ENCODE assay signal across 8 mouse cellular contexts in genomic region chr1:194938715-194939114, GRCm38 (mm10). TPM values are rescaled to one million over a fixed set of nuclear protein-coding genes. Genes with fewer than 3 reads are reported as not detected.
A peak's percentile ranks its signal among the peaks of the same experiment; 100 is the strongest.
DNase-seq lines count a peak whose midpoint lies in the region; ATAC-seq and TF ChIP-seq lines count a peak whose summit lies in the region.

Gene Cd34, plus strand, starts transcription at chr1:194938819.

- H3K79me2 ChIP-seq in myocyte (ENCODE audit: control insufficient read depth, insufficient read depth): no peaks in the 10 kb centered on the region

- WGBS in embryonic facial prominence, embryonic 15.5 days: under 1% methylated on average over 26 of the region's 26 CpGs
- WGBS in heart, embryonic 14.5 days: 2% methylated on average over 24 of the region's 26 CpGs
- WGBS in liver, embryonic 13.5 days (ENCODE audit: insufficient replicate concordance): under 1% methylated on average over 26 of the region's 26 CpGs

- H3K27ac ChIP-seq in embryonic facial prominence, embryonic 15.5 days (replicated peaks): peak within 1 kb of the TSS; percentile 35
- H3K27ac ChIP-seq in heart, embryonic 14.5 days (replicated peaks in 1 of 2; ENCODE audit: control insufficient read depth in 1 of 2, insufficient read depth in 1 of 2, low read depth in 2 of 2, low read length in 2 of 2): peak within 1 kb of the TSS; percentile 45 to 79
- no peak within 1 kb of the TSS for H3K27ac ChIP-seq in liver, embryonic 13.5 days

- peak within 1 kb of the TSS; percentile 42; the same call in 1 of the 2 replicates for H3K9ac ChIP-seq in embryonic facial prominence, embryonic 15.5 days
- peak within 1 kb of the TSS; percentile 77 for H3K9ac ChIP-seq in heart, embryonic 14.5 days (ENCODE audit: low read length)
- peak within 1 kb of the TSS; percentile 47 for H3K9ac ChIP-seq in liver, embryonic 13.5 days

- no peak within 1 kb of the TSS for H3ac ChIP-seq in myocyte (ENCODE audit: control insufficient read depth, insufficient read length)

- no peak for DNase-seq in frontal cortex, postnatal 14 days (ENCODE audit: low spot score in 2 of 2)
- DNase-seq in kidney, postnatal 10 days: peak; percentile 79
- DNase-seq in liver, embryonic 13.5 days: no peak
- peak; percentile 74 to 76 for DNase-seq in urinary bladder, postnatal 4 days (ENCODE audit: low spot score in 2 of 2)

- TF ChIP-seq POLR2A in myocyte (IDR thresholded peaks at IDR 0.05; ENCODE audit: insufficient read length, low read depth): no peak

- peak within 1 kb of the TSS; percentile 69 for H3K4me2 ChIP-seq in embryonic facial prominence, embryonic 15.5 days (replicated peaks)
- H3K4me2 ChIP-seq in heart, embryonic 14.5 days (ENCODE audit: low read length): peak within 1 kb of the TSS; percentile 83
- H3K4me2 ChIP-seq in liver, embryonic 13.5 days: peak within 1 kb of the TSS; percentile 51
- peak within 1 kb of the TSS; percentile 68 for H3K4me2 ChIP-seq in myocyte (ENCODE audit: low read depth)

- 0 out of 2 replicates have a peak, but pooled peaks cover 10% of the 10 kb centered on the region for H3K4me1 ChIP-seq in embryonic facial prominence, embryonic 15.5 days
- H3K4me1 ChIP-seq in heart, embryonic 14.5 days (ENCODE audit: control insufficient read depth in 2 of 2, insufficient read depth in 2 of 2, low read length in 2 of 2): no peaks in the 10 kb centered on the region; a peak in 2 of 4 replicates
- peaks cover 3% of the 10 kb centered on the region for H3K4me1 ChIP-seq in liver, embryonic 13.5 days (replicated peaks)

- H3K36me3 ChIP-seq in embryonic facial prominence, embryonic 15.5 days: no peaks in the 10 kb centered on the region
- H3K36me3 ChIP-seq in heart, embryonic 14.5 days (ENCODE audit: control insufficient read depth, insufficient read depth, low read length): no peaks in the 10 kb centered on the region
- no peaks in the 10 kb centered on the region for H3K36me3 ChIP-seq in liver, embryonic 13.5 days
- H3K36me3 ChIP-seq in myocyte (ENCODE audit: control insufficient read depth, insufficient read depth): no peaks in the 10 kb centered on the region

- no peaks in the 10 kb centered on the region for H3K9me3 ChIP-seq in embryonic facial prominence, embryonic 15.5 days (replicated peaks)
- H3K9me3 ChIP-seq in heart, embryonic 14.5 days (ENCODE audit: control insufficient read depth, low read length): no peaks in the 10 kb centered on the region
- H3K9me3 ChIP-seq in liver, embryonic 13.5 days (replicated peaks): no peaks in the 10 kb centered on the region

- peak; percentile 75 for ATAC-seq in frontal cortex, adult (ENCODE audit: low TSS enrichment)
- ATAC-seq in embryonic facial prominence, embryonic 15.5 days (ENCODE audit: insufficient number of reproducible peaks, low FRiP score, low TSS enrichment, low read depth): peak; percentile 87
- peak; percentile 85 for ATAC-seq in heart, embryonic 14.5 days (ENCODE audit: insufficient number of reproducible peaks, insufficient read depth, low FRiP score, low read depth)
- ATAC-seq in liver, embryonic 13.5 days (ENCODE audit: low read depth): peak; percentile 64

- H3K27me3 ChIP-seq in embryonic facial prominence, embryonic 15.5 days: no peaks in the 10 kb centered on the region; the same call in none of the 2 replicates
- peaks cover 8% of the 10 kb centered on the region; the same call in 1 of the 2 replicates for H3K27me3 ChIP-seq in heart, embryonic 14.5 days (ENCODE audit: control insufficient read depth, insufficient read depth, low read length)
- H3K27me3 ChIP-seq in liver, embryonic 13.5 days: peaks cover 22% of the 10 kb centered on the region
- no peaks in the 10 kb centered on the region for H3K27me3 ChIP-seq in myocyte (ENCODE audit: control insufficient read depth, insufficient read depth, insufficient read length)

- peak within 1 kb of the TSS; percentile 54 for H3K4me3 ChIP-seq in embryonic facial prominence, embryonic 15.5 days (replicated peaks)
- peak within 1 kb of the TSS; percentile 58 for H3K4me3 ChIP-seq in heart, embryonic 14.5 days (ENCODE audit: control insufficient read depth in 1 of 2, insufficient read depth in 1 of 2, low read depth in 1 of 2, low read length in 2 of 2)
- H3K4me3 ChIP-seq in liver, embryonic 13.5 days (replicated peaks): peak within 1 kb of the TSS; percentile 47
- peak within 1 kb of the TSS; percentile 12 for H3K4me3 ChIP-seq in myocyte

TF ChIP-seq in myocyte, 11 proteins besides CTCF, POLR2A, EP300 and RAD21:
- no peak for TF ChIP-seq REST (IDR thresholded peaks at IDR 0.05; ENCODE audit: insufficient read depth, insufficient read length)
TF ChIP-seq in myocyte: peak in this region for 0.

RNA-seq across cellular contexts. Expression of gene Cd34, which starts in this region (rescaled TPM):
- polyA plus RNA-seq in embryonic facial prominence, embryonic 15.5 days (2015; fragmentation: Nextera tagmentation; extraction: Ambion mirVana): 124 and 138 TPM in 2 replicates
- 103 and 106 TPM in 2 replicates for polyA plus RNA-seq in heart, embryonic 14.5 days (2014; fragmentation: Nextera tagmentation; extraction: Ambion mirVana)
- polyA plus RNA-seq in liver, embryonic 13.5 days (2015; fragmentation: Nextera tagmentation; extraction: Ambion mirVana): 15.6 and 19.2 TPM in 2 replicates
- 19.0 TPM for polyA plus RNA-seq in myocyte (2012; fragmentation: generic; extraction: Trizol)

Comparison
In these comparisons a context has a peak if more than half of its experiments do, and no peak if none do; other contexts are left out.
1. DNase-seq: peak in kidney, postnatal 10 days (single experiment) and urinary bladder, postnatal 4 days (2 of 2); none in frontal cortex, postnatal 14 days (0 of 2) and liver, embryonic 13.5 days (single experiment).
2. Peak in every context shown above with its lines, with median percentiles within 50 percentile points of each other: ATAC-seq, H3K4me2 ChIP-seq, H3K4me3 ChIP-seq and H3K9ac ChIP-seq.